Mouse (Mus musculus): ENCODE results near the gene Cdca3. TPM values are rescaled to one million over a fixed set of nuclear protein-coding genes. Genes with fewer than 3 reads are reported as not detected.

The Cdca3 gene
- polyA plus RNA-seq, 1 experiment from 2014 or later = 105 TPM

GRCm38 (mm10) chr6:124836411-124836810, 7.1 kb downstream of the Cdca3 start:
- Histone ChIP-seq H3K36me3 (peaks cover 33% of the 10 kb centered on the region), H3K4me1 (replicated peaks) (peaks cover 37% of the 10 kb centered on the region), H3K27me3 (replicated peaks) (no peaks in the 10 kb centered on the region), H3K27ac (ENCODE audit: poor library complexity, severe bottlenecking) (no peak overlapping the region), H3K9ac (no peak overlapping the region), H3K9me3 (replicated peaks) (no peaks in the 10 kb centered on the region), H3K4me3 (no peak overlapping the region), H3K4me2 (no peak overlapping the region)
- WGBS = 68% methylated on average over 7 of the region's 7 CpGs
- ATAC-seq (ENCODE audit: insufficient number of reproducible peaks, low FRiP score) = no peak

GRCm38 (mm10) chr6:124839805-124840204, 10.5 kb downstream of the Cdca3 start:
- H3K4me3 ChIP-seq = 0 out of 2 replicates have a peak overlapping the region, but pooled peaks have one; percentile 0
- peaks cover 19% of the 10 kb centered on the region for H3K36me3 ChIP-seq
- peak overlapping the region; percentile 46 for H3K9ac ChIP-seq
- peak overlapping the region; percentile 58; the same call in 1 of the 2 replicates for H3K27ac ChIP-seq (ENCODE audit: poor library complexity, severe bottlenecking)
- WGBS = 5% methylated on average over 8 of the region's 8 CpGs
- H3K9me3 ChIP-seq (replicated peaks) = no peaks in the 10 kb centered on the region
- peak overlapping the region; percentile 56 for H3K4me2 ChIP-seq
- peak; percentile 27 for ATAC-seq (ENCODE audit: insufficient number of reproducible peaks, low FRiP score)
- H3K4me1 ChIP-seq (replicated peaks) = peaks cover 37% of the 10 kb centered on the region
- H3K27me3 ChIP-seq (replicated peaks) = no peaks in the 10 kb centered on the region

- Histone ChIP-seq H3K27ac (ENCODE audit: poor library complexity, severe bottlenecking) (peak within 1 kb of the TSS; percentile 58; the same call in 1 of the 2 replicates), H3K9ac (peak within 1 kb of the TSS; percentile 46), H3K36me3 (peaks cover 17% of the 10 kb centered on the region), H3K4me3 (0 out of 2 replicates have a peak within 1 kb of the TSS, but pooled peaks have one; percentile 0), H3K4me2 (peak within 1 kb of the TSS; percentile 56), H3K9me3 (replicated peaks) (no peaks in the 10 kb centered on the region), H3K4me1 (replicated peaks) (peaks cover 34% of the 10 kb centered on the region), H3K27me3 (replicated peaks) (no peaks in the 10 kb centered on the region)
- 23% methylated on average over 15 of the region's 15 CpGs for WGBS
- peak; percentile 30; the same call in 1 of the 2 replicates for ATAC-seq (ENCODE audit: insufficient number of reproducible peaks, low FRiP score)
These were observed 11.2 kb downstream of the Cdca3 start, which contains the start of gene Gnb3 for GRCm38 (mm10) chr6:124840241-124841167. Gene Gnb3 (minus strand): TSS chr6:124840275.

GRCm38 (mm10) chr6:124847305-124847704, 18.0 kb downstream of the Cdca3 start:
- H3K36me3 ChIP-seq = peaks cover 31% of the 10 kb centered on the region
- ATAC-seq (ENCODE audit: insufficient number of reproducible peaks, low FRiP score) = peak; percentile 29; the same call in 1 of the 2 replicates
- no peak overlapping the region for H3K9ac ChIP-seq
- 0 out of 2 replicates have a peak, but pooled peaks cover 3% of the 10 kb centered on the region for H3K4me1 ChIP-seq (replicated peaks)
- H3K4me3 ChIP-seq = no peak overlapping the region
- no peak overlapping the region for H3K4me2 ChIP-seq
- WGBS = 11% methylated on average over 9 of the region's 9 CpGs
- no peaks in the 10 kb centered on the region for H3K27me3 ChIP-seq (replicated peaks)
- no peak overlapping the region for H3K27ac ChIP-seq (ENCODE audit: poor library complexity, severe bottlenecking)
- H3K9me3 ChIP-seq (replicated peaks) = no peaks in the 10 kb centered on the region

- H3K9ac ChIP-seq = no peak overlapping the region
- H3K4me2 ChIP-seq = no peak overlapping the region
- H3K4me3 ChIP-seq = no peak overlapping the region
- H3K4me1 ChIP-seq (replicated peaks) = peaks cover 11% of the 10 kb centered on the region; the same call in 1 of the 2 replicates
- WGBS = 49% methylated on average over 8 of the region's 8 CpGs
- peaks cover 39% of the 10 kb centered on the region for H3K36me3 ChIP-seq
- no peaks in the 10 kb centered on the region for H3K9me3 ChIP-seq (replicated peaks)
- no peak overlapping the region for H3K27ac ChIP-seq (ENCODE audit: poor library complexity, severe bottlenecking)
- no peaks in the 10 kb centered on the region for H3K27me3 ChIP-seq (replicated peaks)
- ATAC-seq (ENCODE audit: insufficient number of reproducible peaks, low FRiP score) = no peak
These were observed 21.2 kb downstream of the Cdca3 start for GRCm38 (mm10) chr6:124850535-124850934.

GRCm38 (mm10) chr6:124854647-124855046, 25.3 kb downstream of the Cdca3 start:
- Histone ChIP-seq H3K4me1 (replicated peaks) (peaks cover 30% of the 10 kb centered on the region), H3K36me3 (peaks cover 33% of the 10 kb centered on the region; the same call in 1 of the 2 replicates), H3K9me3 (replicated peaks) (no peaks in the 10 kb centered on the region), H3K4me2 (no peak overlapping the region), H3K9ac (no peak overlapping the region), H3K27ac (ENCODE audit: poor library complexity, severe bottlenecking) (no peak overlapping the region), H3K27me3 (replicated peaks) (peaks cover 20% of the 10 kb centered on the region), H3K4me3 (no peak overlapping the region)
- 58% methylated on average over 12 of the region's 12 CpGs for WGBS
- no peak for ATAC-seq (ENCODE audit: insufficient number of reproducible peaks, low FRiP score)

- H3K4me3 ChIP-seq = peak overlapping the region; percentile 89
- H3K27me3 ChIP-seq (replicated peaks) = peaks cover 26% of the 10 kb centered on the region
- peak; percentile 53; the same call in 1 of the 2 replicates for ATAC-seq (ENCODE audit: insufficient number of reproducible peaks, low FRiP score)
- WGBS = 3% methylated on average over 14 of the region's 14 CpGs
- peak overlapping the region; percentile 81 for H3K9ac ChIP-seq
- H3K4me1 ChIP-seq (replicated peaks) = peaks cover 35% of the 10 kb centered on the region
- peaks cover 25% of the 10 kb centered on the region; the same call in 1 of the 2 replicates for H3K36me3 ChIP-seq
- peak overlapping the region; percentile 73 for H3K27ac ChIP-seq (ENCODE audit: poor library complexity, severe bottlenecking)
- H3K4me2 ChIP-seq = peak overlapping the region; percentile 96
- no peaks in the 10 kb centered on the region for H3K9me3 ChIP-seq (replicated peaks)
These were observed 27.0 kb downstream of the Cdca3 start for GRCm38 (mm10) chr6:124856321-124856720.

- Histone ChIP-seq H3K4me2 (peak within 1 kb of the TSS; percentile 96), H3K9me3 (replicated peaks) (no peaks in the 10 kb centered on the region), H3K4me3 (peak within 1 kb of the TSS; percentile 89), H3K36me3 (peaks cover 19% of the 10 kb centered on the region; the same call in 1 of the 2 replicates), H3K4me1 (replicated peaks) (peaks cover 41% of the 10 kb centered on the region), H3K9ac (peak within 1 kb of the TSS; percentile 81), H3K27me3 (replicated peaks) (peaks cover 34% of the 10 kb centered on the region), H3K27ac (ENCODE audit: poor library complexity, severe bottlenecking) (peak within 1 kb of the TSS; percentile 73)
- 2% methylated on average over 84 of the region's 86 CpGs for WGBS
- ATAC-seq (ENCODE audit: insufficient number of reproducible peaks, low FRiP score) = peak; percentile 76
These were observed 27.8 kb downstream of the Cdca3 start, which contains the start of gene P3h3 for GRCm38 (mm10) chr6:124856916-124857839. Gene P3h3 (minus strand): TSS chr6:124857752.

- no peaks in the 10 kb centered on the region for H3K9me3 ChIP-seq (replicated peaks)
- H3K9ac ChIP-seq = peak overlapping the region; percentile 81
- H3K36me3 ChIP-seq = peaks cover 12% of the 10 kb centered on the region; the same call in 1 of the 2 replicates
- H3K4me3 ChIP-seq = peak overlapping the region; percentile 89
- H3K27me3 ChIP-seq (replicated peaks) = peaks cover 36% of the 10 kb centered on the region
- H3K4me1 ChIP-seq (replicated peaks) = peaks cover 49% of the 10 kb centered on the region
- no peak for ATAC-seq (ENCODE audit: insufficient number of reproducible peaks, low FRiP score)
- H3K4me2 ChIP-seq = peak overlapping the region; percentile 96
- H3K27ac ChIP-seq (ENCODE audit: poor library complexity, severe bottlenecking) = no peak overlapping the region
- WGBS = 26% methylated on average over 26 of the region's 26 CpGs
These were observed 28.6 kb downstream of the Cdca3 start for GRCm38 (mm10) chr6:124857840-124858530.
